Mouse (Mus musculus) yolk sac, embryonic 10.5 days (tissue): Measurements from ENCODE around the gene Pkhd1.

ENCODE experiments used
- DNase-seq: peaks from one replicate; pipeline ENCODE4 v3.0.0-alpha.2; 2017; ENCODE audit warnings: low spot score

Gene Pkhd1

DNA sequence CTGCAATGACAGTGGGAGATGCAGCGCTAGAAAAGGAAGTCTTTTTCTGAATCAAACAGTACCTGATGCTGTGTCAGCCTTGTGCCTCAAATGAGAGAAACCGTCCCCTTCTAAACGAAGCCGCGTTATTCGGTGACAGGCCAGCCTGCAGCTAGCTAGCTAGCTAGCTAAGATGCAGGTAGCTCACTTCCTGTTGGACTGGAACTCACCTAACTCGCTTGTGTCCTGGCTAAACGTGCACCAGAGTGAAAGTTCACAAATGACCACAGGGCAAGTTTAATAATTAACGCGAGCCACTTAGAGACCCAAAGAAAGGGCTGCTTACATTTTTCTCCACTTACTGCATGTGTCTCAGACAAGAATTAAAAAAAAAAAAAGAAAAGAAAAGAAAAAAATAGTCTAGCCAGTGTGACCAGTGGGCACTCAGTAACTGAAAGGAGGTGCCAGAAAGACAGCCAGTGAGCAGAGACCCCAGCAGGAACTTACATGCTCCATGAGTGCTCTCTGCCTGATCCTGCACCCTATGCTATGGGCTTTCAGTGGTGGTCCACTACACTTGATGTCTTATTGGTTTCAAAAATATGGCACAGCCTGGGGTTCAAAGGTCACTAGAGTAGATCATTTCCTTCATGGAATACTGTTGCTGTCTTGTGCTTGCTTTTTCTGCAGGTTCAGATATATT, at the start of gene Pkhd1:
Gene Pkhd1, minus strand, starts transcription at position 216 of the 682 bp plus-strand sequence.
- DNase-seq, result peak; percentile 57

DNA sequence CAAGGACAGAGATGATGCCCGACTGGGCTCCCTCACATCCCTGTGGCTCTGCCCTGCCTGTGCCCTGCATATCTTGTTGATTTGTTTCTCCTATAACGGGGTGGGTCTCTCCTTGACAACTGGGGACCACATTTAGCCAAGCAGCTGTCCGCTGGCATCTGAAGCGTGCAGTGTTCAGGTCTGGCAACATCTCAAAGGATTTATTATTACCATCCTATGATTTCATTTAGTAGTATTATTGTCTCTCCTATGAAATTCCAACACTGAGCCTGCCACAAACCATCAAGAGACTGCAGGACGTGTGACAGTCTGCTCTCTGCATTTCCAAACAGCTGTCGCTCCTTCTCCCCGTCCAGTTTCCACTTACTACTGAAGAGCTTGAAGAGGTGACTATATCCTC, 49.7 kb upstream of the Pkhd1 start:
- DNase-seq, result no peak

DNA sequence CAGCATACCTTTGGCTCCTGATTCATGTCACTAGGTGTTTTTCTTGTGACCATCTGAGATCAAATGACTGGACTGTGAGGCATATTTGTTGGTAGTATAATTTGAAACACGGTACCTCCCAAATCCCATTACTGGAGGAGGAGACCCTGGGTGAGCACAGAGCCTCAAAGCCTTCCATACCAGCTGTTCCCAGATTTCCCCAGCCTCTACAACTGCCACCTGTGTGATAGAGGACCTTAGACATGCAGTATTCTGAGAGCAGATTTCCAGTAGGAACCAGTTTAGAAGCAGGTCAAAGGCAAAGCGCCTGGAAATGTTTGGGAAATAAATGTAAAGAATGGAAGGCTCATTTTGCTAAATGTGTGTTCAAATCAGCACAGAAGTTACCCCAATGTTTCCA, 48.4 kb upstream of the Pkhd1 start:
- DNase-seq, result no peak

- DNase-seq, result no peak
Observed at GRCm38 (mm10) chr1:20655085-20655484, 37.2 kb upstream of the Pkhd1 start.

GRCm38 (mm10) chr1:20653513-20654506, 35.9 kb upstream of the Pkhd1 start:
- peak; percentile 53 for DNase-seq

DNA sequence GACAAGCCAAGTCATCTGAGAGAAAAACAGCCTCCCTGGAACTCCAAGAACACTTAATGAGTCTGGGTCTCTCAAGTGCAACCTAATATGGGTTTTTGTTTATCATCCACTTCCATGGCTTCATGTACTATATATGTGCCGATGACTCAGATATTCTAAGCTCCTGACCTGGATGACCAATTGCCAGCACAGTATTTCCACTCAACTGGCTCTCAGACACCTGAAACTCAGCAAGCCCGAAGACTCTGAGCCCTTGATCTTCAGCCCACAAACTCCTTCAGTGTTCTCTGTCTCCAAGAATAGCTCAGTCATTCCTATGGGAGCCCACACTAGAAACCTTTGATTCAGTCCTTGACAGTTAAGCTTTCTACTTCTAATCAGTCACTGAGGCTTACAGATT, 17.0 kb upstream of the Pkhd1 start:
- DNase-seq, result no peak

- no peak for DNase-seq
Observed at GRCm38 (mm10) chr1:20633276-20633869, 15.5 kb upstream of the Pkhd1 start.

GRCm38 (mm10) chr1:20624564-20624963, 6.7 kb upstream of the Pkhd1 start:
- DNase-seq, result no peak

- DNase-seq, result no peak
Observed at GRCm38 (mm10) chr1:20623375-20623774, 5.5 kb upstream of the Pkhd1 start.

GRCm38 (mm10) chr1:20620611-20621010, 2.7 kb upstream of the Pkhd1 start:
- no peak for DNase-seq

DNA sequence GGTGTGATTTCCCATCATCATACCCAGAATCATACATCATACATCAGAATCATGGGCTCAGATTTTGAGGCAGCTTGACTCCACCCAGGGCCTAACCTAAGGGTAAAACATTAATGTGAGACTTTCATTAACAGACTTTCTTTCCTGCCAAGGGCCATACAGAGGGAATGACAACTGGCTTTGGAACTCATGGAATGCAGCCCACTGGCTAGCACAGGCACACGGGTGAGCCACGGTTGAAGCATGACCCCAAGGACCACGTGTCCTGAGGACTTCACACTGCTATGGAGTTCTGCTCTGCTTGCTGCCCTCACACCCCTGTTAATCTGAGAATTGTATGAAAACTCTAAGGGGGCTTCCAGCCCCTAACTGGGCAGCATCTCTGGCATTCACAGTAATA, 1.5 kb upstream of the Pkhd1 start:
- DNase-seq, result peak; percentile 31

- DNase-seq, result peak; percentile 10
Observed at GRCm38 (mm10) chr1:20612643-20613042, 5.2 kb downstream of the Pkhd1 start.

DNA sequence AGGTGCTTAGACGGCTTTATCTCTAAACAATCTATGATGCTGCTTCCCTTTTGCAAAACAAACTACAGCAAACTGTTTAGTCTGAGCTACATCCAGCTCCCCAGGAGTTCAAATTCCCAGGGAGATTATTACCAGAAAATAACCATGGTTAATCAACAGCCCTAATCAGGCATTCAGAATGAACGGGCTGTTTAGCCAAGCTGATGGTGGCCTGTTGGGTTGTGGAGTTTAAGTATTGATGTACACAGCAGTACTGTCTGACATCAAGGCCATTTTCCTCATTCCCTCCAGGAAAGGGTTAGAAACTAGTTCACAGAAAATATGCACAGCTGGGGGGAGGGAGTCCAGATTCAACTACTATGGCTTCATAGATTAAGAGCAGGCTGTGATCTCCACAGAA, 12.4 kb downstream of the Pkhd1 start:
- DNase-seq, result no peak

DNA sequence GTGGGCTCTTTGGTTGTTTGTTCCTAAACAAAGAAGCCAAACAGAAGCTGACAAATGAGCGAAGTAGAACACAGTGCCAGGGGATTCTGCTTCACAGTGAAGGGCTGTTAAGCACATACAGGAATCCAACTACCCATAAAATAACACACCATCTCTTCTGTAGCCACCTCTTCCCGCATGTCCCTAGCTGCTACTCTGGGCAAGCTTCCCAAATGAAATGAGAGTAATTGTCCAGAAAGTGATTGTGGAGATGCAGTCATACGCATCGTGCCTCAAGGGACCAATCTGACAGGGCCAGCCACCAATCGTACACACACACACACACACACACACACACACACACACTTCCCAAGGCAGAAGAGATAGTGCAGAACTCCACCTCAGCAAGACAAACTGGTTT, 27.4 kb downstream of the Pkhd1 start:
- no peak for DNase-seq

DNA sequence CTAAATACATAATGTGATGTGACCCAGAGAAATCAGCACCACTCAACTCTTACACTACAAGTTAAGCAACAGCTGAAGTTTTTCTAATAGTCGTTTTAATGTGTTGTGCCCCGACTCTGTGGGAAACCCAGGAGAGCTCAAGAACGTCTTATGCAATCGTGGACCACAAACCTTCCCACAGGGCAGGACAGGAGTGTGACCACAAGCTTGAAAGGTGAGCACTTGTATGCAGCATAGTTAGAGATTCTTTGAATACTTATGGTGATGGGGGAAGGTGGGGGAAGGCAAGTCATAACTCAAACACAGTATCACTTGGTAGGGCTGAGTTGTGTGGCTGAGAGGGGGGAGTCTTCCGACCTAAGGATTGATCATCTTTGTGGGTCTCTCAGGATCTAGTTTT, 46.4 kb downstream of the Pkhd1 start:
- no peak for DNase-seq

DNA sequence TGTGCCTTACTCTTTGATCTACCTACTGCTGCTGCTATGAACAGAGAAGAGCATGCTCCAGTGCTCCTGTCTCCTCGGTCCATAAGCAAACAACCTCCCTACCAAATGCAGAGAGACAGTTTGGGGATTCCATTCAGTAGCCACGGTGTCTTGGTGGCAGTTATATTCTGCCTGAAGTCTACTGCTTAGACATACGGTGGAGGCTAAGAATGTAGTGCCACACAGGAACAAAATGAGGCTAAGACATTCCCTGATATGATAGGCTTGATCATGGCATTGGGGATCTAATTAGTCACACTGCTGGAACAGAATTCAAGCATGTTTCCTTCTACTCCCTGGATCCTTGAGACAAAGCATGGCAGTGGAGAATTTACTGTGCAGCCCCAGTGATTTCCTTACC, 48.4 kb downstream of the Pkhd1 start:
- DNase-seq, result no peak

- no peak for DNase-seq
Observed at GRCm38 (mm10) chr1:20558443-20558842, 59.4 kb downstream of the Pkhd1 start.

DNA sequence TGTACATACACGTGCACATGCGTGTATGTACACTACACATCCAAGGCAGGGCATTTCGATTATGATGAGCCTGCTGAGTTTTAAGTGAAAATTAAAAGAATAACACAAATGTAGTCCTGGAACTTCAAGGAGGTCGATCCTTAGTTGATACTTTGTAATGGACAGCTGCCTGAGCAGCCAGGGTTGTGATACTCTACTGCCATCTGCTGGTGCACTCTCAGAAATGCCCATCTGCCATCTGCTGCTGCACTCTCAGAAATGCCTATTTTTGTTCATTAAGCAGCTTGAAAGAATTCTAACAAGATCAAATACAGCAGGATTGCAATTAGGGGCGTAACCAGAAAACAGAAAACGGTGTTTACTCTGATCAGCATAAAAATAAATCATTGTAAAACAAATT, 63.5 kb downstream of the Pkhd1 start:
- peak; percentile 11 for DNase-seq

GRCm38 (mm10) chr1:20551334-20551733, 66.5 kb downstream of the Pkhd1 start:
- DNase-seq, result no peak

DNA sequence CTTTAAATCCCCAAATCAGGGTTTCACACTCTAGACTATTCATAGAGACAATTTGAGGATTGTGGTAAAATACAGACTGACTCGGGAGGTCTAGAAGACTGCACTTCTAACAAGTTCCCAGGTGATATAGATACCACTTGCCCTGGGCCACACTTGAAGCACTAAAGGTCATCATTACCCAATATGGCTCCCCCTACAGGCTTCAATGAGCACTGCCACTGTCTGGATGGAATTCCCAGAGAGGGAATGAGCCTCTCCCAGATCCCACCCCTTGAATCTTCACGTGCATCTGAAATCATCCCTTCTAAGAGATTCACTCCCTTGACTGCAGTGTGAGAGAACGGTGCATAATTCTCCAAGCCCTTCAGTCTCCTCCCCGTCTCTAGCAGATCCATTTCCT, 73.3 kb downstream of the Pkhd1 start:
- no peak for DNase-seq

- peak; percentile 7 for DNase-seq
Observed at GRCm38 (mm10) chr1:20513364-20514084, 104.3 kb downstream of the Pkhd1 start.

GRCm38 (mm10) chr1:20498965-20499364, 118.9 kb downstream of the Pkhd1 start:
- no peak for DNase-seq
